Mouse (Mus musculus): Measurements from ENCODE around the gene B3gnt3. TPM values are rescaled to one million over a fixed set of nuclear protein-coding genes. Genes with fewer than 3 reads are reported as not detected.
"Not testable (repeated sequence)": the region's sequence is repeated elsewhere in the genome, so short reads cannot be mapped to it uniquely, and the experiment has no call there.

The B3gnt3 gene
- 0.59 and 0.86 TPM in 2 replicates for polyA plus RNA-seq (2016; fragmentation: Nextera tagmentation; extraction: Ambion mirVana)

DNA sequence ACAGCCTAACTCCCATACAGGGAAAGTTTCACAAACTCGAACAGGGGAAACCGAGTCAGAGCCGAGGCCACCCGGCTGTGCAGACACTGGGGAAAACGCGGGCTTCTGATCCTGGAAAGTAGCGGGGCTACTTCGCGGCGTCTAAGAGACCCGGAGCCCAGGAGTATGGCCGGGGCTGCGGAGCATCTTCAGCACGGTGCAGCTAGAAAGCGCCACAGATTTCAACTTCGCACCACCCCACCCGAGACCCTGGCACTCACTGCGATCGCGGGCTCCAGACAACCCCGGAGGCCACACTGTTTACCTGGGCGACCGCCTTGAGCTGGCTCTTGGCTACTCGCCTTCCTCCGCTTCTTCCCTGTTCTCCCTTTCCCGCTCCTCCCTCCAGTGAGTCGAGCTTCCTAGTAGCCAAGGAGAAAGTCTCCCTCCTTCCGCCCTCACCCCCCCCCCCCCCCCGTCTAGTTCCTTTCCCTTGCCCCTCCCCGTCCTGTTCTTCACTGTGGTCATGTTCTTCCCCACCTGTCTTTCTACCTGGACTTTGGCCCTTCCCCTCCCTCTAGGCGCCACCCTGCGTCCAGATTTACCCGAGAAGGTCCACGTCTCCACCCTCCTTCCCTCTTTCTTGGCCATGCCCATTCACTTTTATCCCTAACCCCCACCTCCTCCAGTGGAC is at the start of gene B3gnt3:
Gene B3gnt3 (minus strand): TSS at position 376 of the 673 bp plus-strand sequence.
- peaks cover 86% of the 10 kb centered on the region for H3K27me3 ChIP-seq
- H3K36me3 ChIP-seq: no peaks in the 10 kb centered on the region
- no peak for ATAC-seq (ENCODE audit: low FRiP score)
- peak within 1 kb of the TSS; percentile 18; the same call in 1 of the 2 replicates for H3K9ac ChIP-seq
- no peak within 1 kb of the TSS for H3K4me3 ChIP-seq
- H3K27ac ChIP-seq: no peak within 1 kb of the TSS
- H3K4me2 ChIP-seq (replicated peaks): peak within 1 kb of the TSS; percentile 13; the same call in 1 of the 2 replicates
- WGBS: 21% methylated on average over 33 of the region's 34 CpGs
- H3K4me1 ChIP-seq: no peaks in the 10 kb centered on the region
- no peaks in the 10 kb centered on the region for H3K9me3 ChIP-seq (replicated peaks)

- not testable (repeated sequence) for H3K27me3 ChIP-seq; H3K4me1 ChIP-seq; H3K27ac ChIP-seq; H3K4me3 ChIP-seq; H3K4me2 ChIP-seq (replicated peaks); H3K36me3 ChIP-seq; H3K9ac ChIP-seq; ATAC-seq (ENCODE audit: low FRiP score); H3K9me3 ChIP-seq (replicated peaks)
- 86% methylated on average over 6 of the region's 6 CpGs for WGBS
Measured at GRCm38 (mm10) chr8:71749321-71750075, 47.9 kb upstream of the B3gnt3 start.

GRCm38 (mm10) chr8:71747082-71747481 is 45.5 kb upstream of the B3gnt3 start:
- not testable (repeated sequence) for H3K36me3 ChIP-seq; H3K9ac ChIP-seq; H3K9me3 ChIP-seq (replicated peaks); H3K27me3 ChIP-seq; H3K4me3 ChIP-seq; ATAC-seq (ENCODE audit: low FRiP score); H3K4me2 ChIP-seq (replicated peaks); H3K27ac ChIP-seq; H3K4me1 ChIP-seq

DNA sequence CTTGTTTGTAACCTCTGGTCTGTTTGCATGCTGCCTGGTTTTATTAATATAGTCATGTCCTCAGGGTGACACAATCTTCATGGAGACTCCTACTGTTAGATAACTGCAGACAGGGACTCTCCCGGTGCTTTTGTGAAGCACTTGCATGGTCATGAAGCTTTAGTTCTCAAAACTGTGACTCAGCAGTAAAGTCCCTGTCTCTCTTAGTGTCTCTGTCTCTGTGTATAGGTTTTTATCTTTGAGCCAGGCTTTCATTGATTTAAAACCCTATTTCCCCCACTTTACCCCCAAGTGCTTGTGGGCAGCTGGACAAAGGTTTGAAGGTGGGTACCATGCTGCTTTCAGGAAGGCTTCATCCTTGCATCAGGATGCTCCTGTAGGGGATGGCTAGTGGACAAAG is 43.7 kb upstream of the B3gnt3 start:
- 80% methylated on average over 1 of the region's 1 CpGs for WGBS
- no peak overlapping the region for H3K4me2 ChIP-seq (replicated peaks)

GRCm38 (mm10) chr8:71742783-71743182 is 41.2 kb upstream of the B3gnt3 start:
- WGBS: 72% methylated on average over 2 of the region's 2 CpGs
- Histone ChIP-seq H3K4me1 (peaks cover 6% of the 10 kb centered on the region), H3K27ac (no peak overlapping the region), H3K9me3 (replicated peaks) (no peaks in the 10 kb centered on the region), H3K4me3 (no peak overlapping the region), H3K36me3 (no peaks in the 10 kb centered on the region), H3K27me3 (peaks cover 11% of the 10 kb centered on the region), H3K4me2 (replicated peaks) (no peak overlapping the region), H3K9ac (no peak overlapping the region)
- ATAC-seq (ENCODE audit: low FRiP score): no peak

More for the DNA sequence above, 43.7 kb upstream of the B3gnt3 start:
- Histone ChIP-seq H3K4me3 (no peak overlapping the region), H3K27me3 (peaks cover 11% of the 10 kb centered on the region), H3K4me1 (peaks cover 6% of the 10 kb centered on the region), H3K9ac (no peak overlapping the region), H3K36me3 (no peaks in the 10 kb centered on the region), H3K9me3 (replicated peaks) (no peaks in the 10 kb centered on the region), H3K27ac (no peak overlapping the region)
- no peak for ATAC-seq (ENCODE audit: low FRiP score)

DNA sequence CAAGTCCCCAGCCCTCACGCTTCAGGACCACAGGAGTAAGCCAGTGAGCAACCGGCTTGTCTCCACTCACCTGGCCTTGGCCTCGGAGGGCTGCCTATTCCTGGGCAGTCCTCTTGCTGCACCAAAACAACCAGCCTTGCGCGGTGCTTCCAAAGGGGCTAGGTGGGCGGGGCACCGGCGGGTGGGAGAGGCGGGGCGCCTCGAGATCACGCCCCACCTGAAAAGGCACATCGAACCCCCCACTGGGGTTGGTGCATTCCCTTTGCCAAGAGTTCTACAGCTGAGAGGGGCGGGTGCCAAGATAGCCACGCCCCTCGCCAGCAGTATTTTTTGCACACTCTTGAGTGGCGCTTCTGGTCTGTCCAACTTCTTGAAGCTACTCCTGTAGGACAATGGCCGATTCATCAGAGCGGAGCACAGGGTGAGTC is 40.1 kb upstream of the B3gnt3 start:
- Histone ChIP-seq H3K4me1 (peaks cover 6% of the 10 kb centered on the region), H3K4me3 (peak overlapping the region; percentile 3; the same call in 1 of the 2 replicates), H3K9ac (no peak overlapping the region), H3K4me2 (replicated peaks) (peak overlapping the region; percentile 42), H3K27ac (no peak overlapping the region), H3K27me3 (peaks cover 11% of the 10 kb centered on the region), H3K9me3 (replicated peaks) (no peaks in the 10 kb centered on the region), H3K36me3 (no peaks in the 10 kb centered on the region)
- WGBS: 4% methylated on average over 19 of the region's 19 CpGs
- ATAC-seq (ENCODE audit: low FRiP score): peak; percentile 29; the same call in 1 of the 2 replicates

DNA sequence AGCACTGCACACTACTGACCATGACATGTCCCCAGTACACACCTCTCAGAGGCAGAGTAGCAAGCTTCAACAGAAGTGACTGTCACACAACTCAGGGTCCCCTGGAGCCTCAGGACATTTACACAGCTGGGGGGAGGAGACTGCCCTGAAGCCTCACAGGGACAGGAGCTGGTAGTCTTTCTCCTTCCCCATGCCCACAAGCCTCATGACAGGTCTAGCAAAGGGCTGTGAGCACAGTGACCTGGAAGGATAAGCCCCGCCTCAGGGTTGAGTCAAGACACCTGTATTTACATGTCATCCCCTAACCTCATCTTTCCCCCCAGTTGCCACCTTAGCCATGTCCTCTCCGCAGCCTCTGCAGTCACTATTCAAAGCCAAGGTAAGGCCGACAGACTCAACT is 39.6 kb upstream of the B3gnt3 start:
- Histone ChIP-seq H3K4me3 (peak overlapping the region; percentile 3; the same call in 1 of the 2 replicates), H3K4me2 (replicated peaks) (peak overlapping the region; percentile 42), H3K9me3 (replicated peaks) (no peaks in the 10 kb centered on the region), H3K36me3 (no peaks in the 10 kb centered on the region), H3K27me3 (peaks cover 11% of the 10 kb centered on the region), H3K27ac (no peak overlapping the region), H3K4me1 (peaks cover 6% of the 10 kb centered on the region), H3K9ac (no peak overlapping the region)
- 37% methylated on average over 3 of the region's 3 CpGs for WGBS
- no peak for ATAC-seq (ENCODE audit: low FRiP score)

DNA sequence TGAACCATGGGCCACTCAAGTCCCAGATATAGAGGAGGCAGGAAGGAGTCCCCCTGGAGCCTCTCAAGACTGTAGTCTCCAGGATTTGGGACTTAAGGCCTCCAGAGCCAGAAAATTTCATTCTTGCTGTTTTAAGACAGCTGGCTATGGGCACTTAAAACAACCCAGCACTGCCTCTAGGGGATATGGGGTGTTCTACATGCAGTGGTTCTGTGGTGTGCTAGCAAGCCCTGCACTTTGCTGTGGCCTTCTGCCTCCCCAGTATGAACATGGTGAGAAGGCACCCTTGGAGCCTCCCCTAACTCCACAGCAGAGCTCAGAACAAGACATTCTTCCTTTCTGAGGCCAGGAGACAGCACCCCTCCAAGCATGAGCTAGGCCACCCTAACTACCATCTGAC is 36.7 kb upstream of the B3gnt3 start:
- not testable (repeated sequence) for H3K9ac ChIP-seq, H3K4me1 ChIP-seq

DNA sequence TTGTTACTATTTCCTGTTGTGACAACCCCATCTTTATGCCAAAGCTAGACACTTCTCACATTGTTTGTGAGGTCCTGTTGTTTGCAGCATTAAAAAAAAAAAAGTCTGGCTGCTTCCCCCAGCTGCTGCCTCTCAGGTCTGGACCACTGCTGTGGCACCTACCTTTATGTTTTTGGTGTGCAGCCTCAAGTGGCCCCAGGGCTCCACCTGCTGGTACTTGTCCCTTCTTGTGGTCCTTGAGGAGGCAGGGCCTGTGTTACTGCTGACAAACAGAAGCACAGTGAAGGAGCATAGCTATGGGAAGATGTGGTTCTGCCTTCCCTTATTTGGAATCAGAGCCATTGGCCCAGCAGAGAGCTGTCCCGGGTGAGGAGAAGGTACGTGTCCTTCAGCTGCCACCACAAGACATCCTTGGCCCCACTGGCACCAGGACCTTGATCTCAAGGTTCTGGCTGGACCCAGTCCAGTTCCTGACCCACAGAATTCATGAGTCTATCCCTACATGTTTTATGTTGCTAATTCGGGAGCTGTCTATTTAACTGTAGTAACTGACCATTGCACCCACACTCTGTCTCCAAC is 30.2 kb upstream of the B3gnt3 start:
- H3K27me3 ChIP-seq: peaks cover 16% of the 10 kb centered on the region
- no peak overlapping the region for H3K9ac ChIP-seq
- no peaks in the 10 kb centered on the region for H3K36me3 ChIP-seq
- H3K4me2 ChIP-seq (replicated peaks): no peak overlapping the region
- ATAC-seq (ENCODE audit: low FRiP score): no peak
- WGBS: 64% methylated on average over 3 of the region's 3 CpGs
- no peak overlapping the region for H3K4me3 ChIP-seq
- peaks cover 13% of the 10 kb centered on the region for H3K4me1 ChIP-seq
- H3K9me3 ChIP-seq (replicated peaks): no peaks in the 10 kb centered on the region
- no peak overlapping the region for H3K27ac ChIP-seq

More for the DNA sequence above, 36.7 kb upstream of the B3gnt3 start:
- not testable (repeated sequence) for H3K27ac ChIP-seq; ATAC-seq (ENCODE audit: low FRiP score); H3K4me2 ChIP-seq (replicated peaks); H3K9me3 ChIP-seq (replicated peaks); H3K36me3 ChIP-seq; H3K4me3 ChIP-seq
- H3K27me3 ChIP-seq: peaks cover 11% of the 10 kb centered on the region

DNA sequence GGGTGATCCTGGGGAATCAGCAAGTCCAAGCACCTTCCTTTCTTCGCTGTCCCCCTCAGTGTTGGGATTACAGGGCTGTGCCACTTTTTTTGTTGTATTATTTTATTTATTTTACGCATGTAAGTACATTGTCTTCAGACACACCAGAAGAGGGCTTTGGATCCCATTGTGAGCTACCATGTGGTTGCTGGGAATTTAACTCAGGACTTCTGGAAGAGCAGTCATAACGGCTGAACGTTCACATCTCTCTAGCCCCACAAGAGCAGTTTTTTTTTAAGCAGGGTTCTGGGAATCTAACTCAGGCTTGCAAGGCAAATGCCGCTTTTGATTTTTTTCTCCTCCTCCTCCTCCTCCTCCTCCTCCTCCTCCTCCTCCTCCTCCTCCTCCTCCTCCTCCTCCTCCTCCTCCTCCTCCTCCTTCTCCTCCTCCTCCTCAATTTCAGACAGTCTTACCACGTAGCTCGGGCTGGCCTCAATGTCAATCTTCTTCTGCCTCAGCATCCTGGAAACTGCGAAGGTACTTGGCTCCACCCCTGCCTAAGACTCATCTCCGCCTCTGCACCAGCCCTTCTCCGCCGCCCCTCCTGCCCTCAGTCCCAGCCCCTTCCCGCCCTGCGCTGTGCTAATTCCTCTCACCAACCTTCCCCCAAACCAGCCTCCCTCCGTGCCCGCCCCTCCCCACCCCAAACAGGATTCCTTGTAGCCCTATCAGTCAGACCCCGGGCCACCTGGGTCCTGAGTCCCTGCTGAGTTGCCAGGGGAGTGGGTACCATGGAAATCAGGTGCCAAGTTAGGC is 27.4 kb upstream of the B3gnt3 start:
- peaks cover 27% of the 10 kb centered on the region for H3K4me1 ChIP-seq
- peak overlapping the region; percentile 65 for H3K4me2 ChIP-seq (replicated peaks)
- H3K9me3 ChIP-seq (replicated peaks): no peaks in the 10 kb centered on the region
- WGBS: 6% methylated on average over 13 of the region's 16 CpGs
- no peaks in the 10 kb centered on the region for H3K36me3 ChIP-seq
- ATAC-seq (ENCODE audit: low FRiP score): 0 out of 2 replicates have a peak, but pooled peaks have one; percentile 13
- H3K27me3 ChIP-seq: peaks cover 22% of the 10 kb centered on the region
- H3K4me3 ChIP-seq: peak overlapping the region; percentile 33
- H3K9ac ChIP-seq: peak overlapping the region; percentile 56
- H3K27ac ChIP-seq: peak overlapping the region; percentile 80

- Histone ChIP-seq H3K27me3 (peaks cover 22% of the 10 kb centered on the region), H3K9me3 (replicated peaks) (no peaks in the 10 kb centered on the region), H3K4me2 (replicated peaks) (peak overlapping the region; percentile 65), H3K27ac (peak overlapping the region; percentile 80), H3K9ac (peak overlapping the region; percentile 56), H3K36me3 (no peaks in the 10 kb centered on the region), H3K4me1 (peaks cover 27% of the 10 kb centered on the region), H3K4me3 (peak overlapping the region; percentile 33)
- 6% methylated on average over 19 of the region's 21 CpGs for WGBS
- peak; percentile 42 for ATAC-seq (ENCODE audit: low FRiP score)
Measured at GRCm38 (mm10) chr8:71728240-71728785, 26.7 kb upstream of the B3gnt3 start.
